Mouse (Mus musculus) forebrain, postnatal 0 days (tissue): Measurements from ENCODE around the gene Cnksr1. TPM values are rescaled to one million over a fixed set of nuclear protein-coding genes. Genes with fewer than 3 reads are reported as not detected.
A peak's percentile ranks its signal among the peaks of the same experiment; 100 is the strongest.

Source experiments
- ATAC-seq: fragments of 200-750 bp; cut with Nextera tagmentation; 2 replicates; pipeline ENCODE4 v1.8.0; 2017; ENCODE audit warnings: mild to moderate bottlenecking, moderate library complexity
- DNase-seq: peaks from one replicate; pipeline ENCODE4 v3.0.0-alpha.2; 2015
- H3K27ac ChIP-seq: fragments of 300-500 bp; sonication (generic); 2 replicates; pipeline ENCODE4 v1.5.1; 2014; ENCODE audit warnings: low read depth, mild to moderate bottlenecking, antibody characterized with exemption, low read length, moderate library complexity, mixed read lengths
- H3K27me3 ChIP-seq: fragments of 300-500 bp; sonication (generic); 2 replicates; pipeline ENCODE4 v1.6.1; 2014; ENCODE audit warnings: mild to moderate bottlenecking, low read length, mixed read lengths; ENCODE audit not compliant: insufficient read depth
- H3K36me3 ChIP-seq: fragments of 300-500 bp; sonication (generic); 2 replicates; pipeline ENCODE4 v1.6.1; 2014; ENCODE audit warnings: mild to moderate bottlenecking, moderate library complexity; ENCODE audit not compliant: insufficient read depth
- H3K4me1 ChIP-seq: fragments of 300-500 bp; sonication (generic); 2 replicates; pipeline ENCODE4 v1.6.1; 2014; ENCODE audit warnings: antibody characterized with exemption; ENCODE audit not compliant: insufficient read depth
- H3K4me2 ChIP-seq: fragments of 300-500 bp; sonication (generic); 2 replicates; pipeline ENCODE4 v1.6.1; 2014; ENCODE audit warnings: low read depth, mild to moderate bottlenecking, moderate library complexity
- H3K4me3 ChIP-seq: fragments of 300-500 bp; sonication (generic); 2 replicates; pipeline ENCODE4 v1.5.1; 2014; ENCODE audit warnings: low read depth, low read length, mixed read lengths
- H3K9ac ChIP-seq: fragments of 300-500 bp; sonication (generic); 2 replicates; pipeline ENCODE4 v1.6.1; 2014; ENCODE audit warnings: mild to moderate bottlenecking
- H3K9me3 ChIP-seq: fragments of 300-500 bp; sonication (generic); 2 replicates; pipeline ENCODE4 v1.6.1; 2016; ENCODE audit warnings: low read length
- CTCF ChIP-seq: sonication (generic); IDR thresholded peaks from 2 replicates; pipeline ENCODE4 v1.5.1; 2016; ENCODE audit warnings: antibody characterized with exemption, control low read depth, low read depth
- WGBS: fragments of 180-500 bp; shearing (Covaris S2); extraction: QIAGEN DNeasy Blood & Tissue Kit; methylation state at CpG from one replicate; pipeline ENCODE4 v1.1.7; 2014; 5-methylcytosine and 5-hydroxymethylcytosine counted together
- polyA plus RNA-seq: library from polyadenylated mRNA; unstranded; fragments of >200 nt; fragmentation: Nextera tagmentation; extraction: Ambion mirVana; gene quantifications from 2 replicates; pipeline ENCODE4 v1.2.1, GENCODE M21; 2015
- total RNA-seq: library from RNA; depleted of rRNA; stranded (reverse); fragments of >200 nt; gene quantifications from 2 replicates; pipeline ENCODE4 v1.2.3, GENCODE M21; 2014; rRNA removed

Gene Cnksr1
- total and polyA plus RNA-seq, 2 experiments from 2014 or later = 0.18 TPM; not detected in 1

GRCm38 (mm10) chr4:134186268-134186667 is 51.9 kb downstream of the Cnksr1 start:
- H3K4me3 ChIP-seq = peak overlapping the region; percentile 67
- TF ChIP-seq CTCF = no peak
- peak overlapping the region; percentile 67 for H3K9ac ChIP-seq
- no peak for DNase-seq
- H3K27ac ChIP-seq = peak overlapping the region; percentile 64; the same call in 1 of the 2 replicates
- no peak for ATAC-seq
- no peaks in the 10 kb centered on the region for H3K27me3 ChIP-seq
- no peaks in the 10 kb centered on the region for H3K9me3 ChIP-seq
- 3% methylated on average over 22 of the region's 22 CpGs for WGBS
- H3K4me2 ChIP-seq = peak overlapping the region; percentile 89
- H3K36me3 ChIP-seq = no peaks in the 10 kb centered on the region
- H3K4me1 ChIP-seq = no peaks in the 10 kb centered on the region

- no peaks in the 10 kb centered on the region for H3K4me1 ChIP-seq
- H3K9ac ChIP-seq = no peak overlapping the region; the same call in 1 of the 2 replicates
- no peaks in the 10 kb centered on the region for H3K27me3 ChIP-seq
- DNase-seq = no peak
- no peak for TF ChIP-seq CTCF
- no peak for ATAC-seq
- H3K4me3 ChIP-seq = peak overlapping the region; percentile 67; the same call in 1 of the 2 replicates
- WGBS = 74% methylated on average over 3 of the region's 3 CpGs
- no peak overlapping the region for H3K27ac ChIP-seq
- no peaks in the 10 kb centered on the region for H3K36me3 ChIP-seq
- H3K9me3 ChIP-seq = no peaks in the 10 kb centered on the region
- peak overlapping the region; percentile 89 for H3K4me2 ChIP-seq
Measured at GRCm38 (mm10) chr4:134185569-134185968, 52.6 kb downstream of the Cnksr1 start.

GRCm38 (mm10) chr4:134183711-134184110 is 54.5 kb downstream of the Cnksr1 start:
- H3K9me3 ChIP-seq = no peaks in the 10 kb centered on the region
- no peaks in the 10 kb centered on the region for H3K36me3 ChIP-seq
- no peaks in the 10 kb centered on the region for H3K27me3 ChIP-seq
- H3K4me2 ChIP-seq = no peak overlapping the region
- H3K27ac ChIP-seq = no peak overlapping the region
- H3K4me1 ChIP-seq = no peaks in the 10 kb centered on the region
- no peak overlapping the region for H3K4me3 ChIP-seq
- TF ChIP-seq CTCF = no peak
- no peak for ATAC-seq
- 80% methylated on average over 3 of the region's 3 CpGs for WGBS
- no peak for DNase-seq
- H3K9ac ChIP-seq = no peak overlapping the region

- Histone ChIP-seq H3K4me2 (no peak overlapping the region), H3K27me3 (no peaks in the 10 kb centered on the region), H3K36me3 (no peaks in the 10 kb centered on the region), H3K4me3 (no peak overlapping the region), H3K27ac (no peak overlapping the region), H3K4me1 (no peaks in the 10 kb centered on the region), H3K9ac (no peak overlapping the region), H3K9me3 (no peaks in the 10 kb centered on the region)
- no peak for TF ChIP-seq CTCF
- ATAC-seq (no peak), DNase-seq (no peak)
Measured at GRCm38 (mm10) chr4:134181825-134182224, 56.4 kb downstream of the Cnksr1 start.

GRCm38 (mm10) chr4:134181112-134181511 is 57.1 kb downstream of the Cnksr1 start:
- TF ChIP-seq CTCF = no peak
- Histone ChIP-seq H3K4me1 (no peaks in the 10 kb centered on the region), H3K9ac (no peak overlapping the region), H3K4me2 (no peak overlapping the region), H3K36me3 (no peaks in the 10 kb centered on the region), H3K27ac (no peak overlapping the region), H3K27me3 (no peaks in the 10 kb centered on the region), H3K9me3 (no peaks in the 10 kb centered on the region), H3K4me3 (no peak overlapping the region)
- 95% methylated on average over 1 of the region's 1 CpGs for WGBS
- DNase-seq = no peak
- ATAC-seq = no peak

Other genes starting within 250 kb of the Cnksr1 start
- gene Dhdds, start 237.5 kb downstream of the Cnksr1 start, total RNA-seq = 40.2 and 42.0 TPM in 2 replicates
- 39.8 and 43.5 TPM in 2 replicates for gene Dhdds, start 237.5 kb downstream of the Cnksr1 start, polyA plus RNA-seq
- gene Lin28a, start 219.6 kb downstream of the Cnksr1 start, total RNA-seq = 0.05 TPM in 1 of 2 replicates, not detected in the other
- gene Lin28a, start 219.6 kb downstream of the Cnksr1 start, polyA plus RNA-seq = not detected in 2 replicates
- not detected in 2 replicates for gene Zfp683, start 184.6 kb downstream of the Cnksr1 start, total RNA-seq
- gene Zfp683, start 184.6 kb downstream of the Cnksr1 start, polyA plus RNA-seq = not detected in 2 replicates
- gene Crybg2, start 177.6 kb downstream of the Cnksr1 start, total RNA-seq = 3.4 and 11.8 TPM in 2 replicates
- gene Crybg2, start 177.6 kb downstream of the Cnksr1 start, polyA plus RNA-seq = 3.7 and 4.5 TPM in 2 replicates
- 1.2 and 2.0 TPM in 2 replicates for gene Cd52, start 143.3 kb downstream of the Cnksr1 start, total RNA-seq
- gene Cd52, start 143.3 kb downstream of the Cnksr1 start, polyA plus RNA-seq = 4.1 and 4.6 TPM in 2 replicates
- gene Ubxn11, start 135.8 kb downstream of the Cnksr1 start, total RNA-seq = 5.5 and 13.7 TPM in 2 replicates
- gene Ubxn11, start 135.8 kb downstream of the Cnksr1 start, polyA plus RNA-seq = 11.0 and 14.3 TPM in 2 replicates
- 124 and 162 TPM in 2 replicates for gene Sh3bgrl3, start 109.6 kb downstream of the Cnksr1 start, total RNA-seq
- gene Sh3bgrl3, start 109.6 kb downstream of the Cnksr1 start, polyA plus RNA-seq = 554 and 579 TPM in 2 replicates
- gene Cep85, start 51.3 kb downstream of the Cnksr1 start, total RNA-seq = 11.0 and 14.0 TPM in 2 replicates
- gene Cep85, start 51.3 kb downstream of the Cnksr1 start, polyA plus RNA-seq = 11.8 and 13.5 TPM in 2 replicates
- not detected in 2 replicates for gene Gm7534, start 35.4 kb downstream of the Cnksr1 start, total RNA-seq
- gene Gm7534, start 35.4 kb downstream of the Cnksr1 start, polyA plus RNA-seq = not detected in 2 replicates
- gene Catsper4, start 11.0 kb downstream of the Cnksr1 start, total RNA-seq = not detected in 2 replicates
- gene Catsper4, start 11.0 kb downstream of the Cnksr1 start, polyA plus RNA-seq = not detected in 2 replicates
- gene E130218I03Rik, start 5.3 kb upstream of the Cnksr1 start, total RNA-seq = 0.43 TPM in 1 of 2 replicates, not detected in the other
- 0.11 and 0.33 TPM in 2 replicates for gene E130218I03Rik, start 5.3 kb upstream of the Cnksr1 start, polyA plus RNA-seq
- gene Zfp593, start 7.2 kb upstream of the Cnksr1 start, total RNA-seq = 11.6 and 12.7 TPM in 2 replicates
- 13.8 and 15.0 TPM in 2 replicates for gene Zfp593, start 7.2 kb upstream of the Cnksr1 start, polyA plus RNA-seq
- gene Gm30191, start 8.5 kb upstream of the Cnksr1 start, total RNA-seq = not detected in 2 replicates
- gene Gm30191, start 8.5 kb upstream of the Cnksr1 start, polyA plus RNA-seq = 0.25 TPM in 1 of 2 replicates, not detected in the other
- 14.2 and 18.3 TPM in 2 replicates for gene Grrp1, start 15.7 kb upstream of the Cnksr1 start, total RNA-seq
- gene Grrp1, start 15.7 kb upstream of the Cnksr1 start, polyA plus RNA-seq = 18.3 and 20.0 TPM in 2 replicates
- 42.2 and 43.8 TPM in 2 replicates for gene Pdik1l, start 49.5 kb upstream of the Cnksr1 start, total RNA-seq
- 21.7 and 28.9 TPM in 2 replicates for gene Pdik1l, start 49.5 kb upstream of the Cnksr1 start, polyA plus RNA-seq
- 1.3 and 1.5 TPM in 2 replicates for gene Trim63, start 76.7 kb upstream of the Cnksr1 start, total RNA-seq
- gene Trim63, start 76.7 kb upstream of the Cnksr1 start, polyA plus RNA-seq = 0.18 and 0.31 TPM in 2 replicates
- 0.08 TPM in 1 of 2 replicates, not detected in the other for gene Slc30a2, start 104.8 kb upstream of the Cnksr1 start, total RNA-seq
- gene Slc30a2, start 104.8 kb upstream of the Cnksr1 start, polyA plus RNA-seq = 0.15 and 0.28 TPM in 2 replicates
- 0.95 and 1.4 TPM in 2 replicates for gene Extl1, start 145.5 kb upstream of the Cnksr1 start, total RNA-seq
- gene Extl1, start 145.5 kb upstream of the Cnksr1 start, polyA plus RNA-seq = 1.2 TPM in 2 replicates
- gene Pafah2, start 157.9 kb upstream of the Cnksr1 start, total RNA-seq = 11.1 and 18.0 TPM in 2 replicates
- gene Pafah2, start 157.9 kb upstream of the Cnksr1 start, polyA plus RNA-seq = 6.4 and 7.6 TPM in 2 replicates
- gene Stmn1, start 229.9 kb upstream of the Cnksr1 start, total RNA-seq = 2,537 and 3,460 TPM in 2 replicates
- gene Stmn1, start 229.9 kb upstream of the Cnksr1 start, polyA plus RNA-seq = 7,274 and 8,446 TPM in 2 replicates